Mouse (Mus musculus): ENCODE measurements at regions not wholly inside any gene's neighbourhood (a gene's known extent, or its start where the extent isn't known, plus 50 kb on each side); places are given as distances from the start of the nearest gene placed in this dataset.

DNA sequence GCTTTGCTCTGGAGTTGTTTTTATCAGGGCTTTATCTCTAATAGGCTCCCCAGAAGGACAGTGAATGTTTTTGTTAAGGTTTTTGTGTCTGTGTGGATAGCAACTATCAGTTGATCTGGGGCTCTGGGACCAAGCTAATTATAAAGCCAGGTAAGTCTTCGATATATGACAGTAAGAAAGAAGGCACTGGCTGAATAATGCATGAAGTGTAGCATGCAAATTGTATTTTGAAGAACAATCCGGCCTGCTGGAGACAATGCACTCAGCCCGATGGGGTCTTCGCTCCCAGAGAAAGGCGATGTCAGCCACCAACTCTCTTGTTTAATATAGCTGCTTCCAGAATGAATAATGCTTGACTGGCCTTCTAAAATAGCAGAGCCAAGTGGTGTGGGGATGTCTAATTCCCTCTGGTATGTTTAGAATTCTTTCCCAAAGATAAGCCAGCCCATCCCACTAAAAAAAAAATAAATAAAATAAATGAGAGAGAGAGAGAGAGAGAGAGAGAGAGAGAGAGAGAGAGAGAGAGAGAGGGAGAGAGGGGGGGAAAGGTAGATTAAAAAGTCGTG is 68.6 kb downstream of the Dad1 start:
- no peak for ATAC-seq

DNA sequence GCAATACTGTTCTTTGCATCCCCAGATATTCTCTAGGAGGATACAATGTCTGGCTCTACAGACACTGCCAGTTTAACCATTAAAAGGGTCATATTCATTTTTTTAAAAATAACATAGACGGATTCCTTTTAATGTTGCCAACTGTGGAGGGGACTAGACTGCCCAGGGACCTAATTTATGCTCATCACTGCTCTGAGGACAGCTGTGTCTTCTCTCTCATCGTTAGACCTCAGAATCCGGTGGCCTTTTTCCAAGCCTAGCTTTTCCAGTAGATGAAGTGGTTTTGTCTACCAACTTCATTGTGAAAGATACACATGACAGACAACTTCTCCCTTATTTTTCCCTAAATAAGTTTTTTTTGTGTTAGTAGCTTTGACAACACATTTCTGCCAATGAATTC is 70.0 kb downstream of the Dad1 start:
- no peak for ATAC-seq

DNA sequence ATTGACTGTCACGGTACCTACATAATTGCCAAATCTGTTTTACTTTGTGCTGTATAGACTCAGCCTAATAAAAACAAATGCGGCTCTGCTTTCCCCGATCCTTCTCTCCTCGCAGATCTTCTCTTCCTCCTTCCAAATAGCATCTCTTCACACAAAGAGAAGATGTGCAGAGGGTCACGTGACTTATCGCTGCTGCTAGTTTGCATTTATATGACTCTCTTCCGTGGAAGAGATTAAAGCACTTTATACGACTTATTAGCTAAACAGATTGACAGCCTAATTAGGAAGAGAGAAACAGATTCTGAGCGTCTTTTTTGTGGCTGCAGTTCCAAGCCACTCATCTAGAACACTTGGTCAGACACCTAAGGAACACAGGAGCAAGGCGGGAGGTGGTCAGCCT is 71.1 kb downstream of the Dad1 start:
- ATAC-seq, result no peak

DNA sequence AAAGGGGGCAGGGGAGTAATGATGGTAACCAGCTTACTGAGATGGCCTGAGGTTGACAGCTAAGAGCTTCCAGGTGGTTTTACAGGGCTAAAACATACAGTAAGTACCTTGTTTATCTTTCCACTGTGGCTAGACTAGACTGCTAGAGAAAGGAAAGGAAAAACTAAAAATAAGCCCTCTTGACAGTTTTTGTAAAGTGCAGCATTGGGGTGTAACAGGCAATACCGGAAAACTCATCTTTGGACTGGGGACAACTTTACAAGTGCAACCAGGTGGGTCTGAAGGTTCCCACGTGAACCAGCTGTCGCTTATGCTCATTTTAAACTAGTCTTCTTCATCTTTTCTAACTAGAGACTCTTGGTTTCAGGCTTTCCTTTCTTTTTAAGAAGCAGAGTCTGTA is 72.6 kb downstream of the Dad1 start:
- ATAC-seq, result peak; percentile 21

DNA sequence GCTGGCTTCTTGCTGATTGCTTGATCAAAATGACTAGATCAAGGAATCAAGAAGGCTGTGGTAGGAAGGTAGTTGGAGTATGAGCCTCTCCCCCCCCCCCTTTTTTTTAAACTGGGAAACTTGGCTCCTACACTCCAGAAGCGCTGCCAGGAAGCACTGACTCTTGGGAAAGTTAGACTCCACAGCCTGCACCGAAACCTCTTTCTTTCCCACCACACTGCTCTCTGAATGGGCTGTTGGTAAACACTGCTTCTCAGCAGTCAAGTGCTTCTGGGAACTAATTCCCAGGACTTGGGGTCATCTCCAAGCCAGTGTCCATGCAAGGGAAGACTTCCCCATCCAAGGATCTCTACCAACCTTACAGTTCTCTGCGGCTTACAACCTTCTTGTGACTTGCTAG is 73.2 kb downstream of the Dad1 start:
- ATAC-seq, result no peak

DNA sequence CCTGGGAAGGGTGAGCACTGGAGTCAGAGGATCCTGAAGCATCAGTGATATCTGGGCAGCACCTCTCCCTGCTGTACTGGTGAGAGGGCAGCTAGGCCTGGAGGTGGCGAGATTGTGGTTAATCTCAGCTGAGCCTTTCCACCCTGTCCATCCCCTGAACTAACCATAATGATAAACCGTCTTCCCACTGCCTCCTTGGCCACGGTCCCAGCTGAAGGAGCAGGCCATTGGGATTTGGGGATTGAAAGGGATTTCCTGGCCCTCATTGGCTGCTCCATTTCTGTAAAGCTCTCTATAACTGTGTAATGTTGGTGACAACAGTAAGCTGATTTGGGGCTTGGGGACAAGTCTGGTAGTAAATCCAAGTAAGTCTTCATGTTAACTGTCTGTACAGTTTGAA is 73.6 kb downstream of the Dad1 start:
- ATAC-seq, result no peak

DNA sequence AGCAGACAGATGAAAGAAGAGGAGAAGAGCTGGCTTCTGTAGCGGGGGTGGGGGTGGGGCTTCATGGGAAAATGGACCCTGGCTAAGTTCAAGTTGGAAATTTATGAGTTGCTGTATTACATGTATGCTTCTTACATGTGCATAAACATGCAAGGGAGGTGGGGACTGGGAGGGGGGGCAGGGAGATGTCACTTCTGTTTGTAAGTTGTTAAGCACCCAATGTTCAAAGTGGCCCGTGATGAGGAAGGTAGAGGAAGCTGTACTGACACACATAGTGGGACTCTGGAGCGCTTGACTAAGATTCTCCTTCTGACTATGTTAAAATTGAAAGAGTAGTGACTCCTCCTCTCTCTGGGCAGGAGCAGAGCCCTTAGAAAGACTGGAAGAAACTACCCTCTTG is 75.0 kb downstream of the Dad1 start:
- ATAC-seq, result no peak

DNA sequence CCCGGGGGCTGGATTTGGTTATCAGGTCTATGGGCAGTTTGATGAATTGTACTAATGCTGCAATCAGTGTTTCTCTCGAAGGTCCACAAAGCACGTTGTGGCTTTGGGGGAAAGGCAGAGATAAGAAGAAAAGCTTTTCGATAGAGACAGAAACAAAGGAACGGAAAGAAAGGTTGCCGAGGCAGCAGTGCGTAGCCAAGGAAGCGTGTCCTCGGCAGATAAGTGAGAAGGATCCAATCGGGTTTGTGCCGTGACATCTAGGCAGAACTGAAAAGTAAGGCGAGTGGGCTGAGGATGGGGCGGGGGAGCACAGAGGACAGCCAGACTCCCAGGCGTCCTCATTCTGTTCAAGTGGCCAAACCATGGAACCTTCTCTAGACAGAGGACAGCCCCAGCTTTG is 77.4 kb downstream of the Dad1 start:
- no peak for ATAC-seq

DNA sequence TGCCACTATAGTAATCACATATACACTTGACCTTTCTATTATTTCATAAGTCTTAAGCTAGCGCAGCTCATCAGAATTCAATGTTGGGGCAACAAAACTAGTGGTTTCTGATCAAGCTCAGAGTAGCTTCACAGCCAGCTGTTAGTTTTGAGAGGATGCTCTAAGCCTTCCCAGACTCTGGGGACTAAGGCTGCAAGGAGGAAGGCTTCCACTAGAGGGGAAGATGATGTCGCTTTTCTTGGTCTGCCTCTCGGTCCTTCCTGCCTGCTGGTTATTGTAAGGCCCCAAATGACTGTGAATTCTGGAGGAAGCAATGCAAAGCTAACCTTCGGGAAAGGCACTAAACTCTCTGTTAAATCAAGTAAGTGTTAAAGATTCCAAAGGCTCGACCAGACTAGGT is 78.4 kb downstream of the Dad1 start:
- peak; percentile 22 for ATAC-seq

DNA sequence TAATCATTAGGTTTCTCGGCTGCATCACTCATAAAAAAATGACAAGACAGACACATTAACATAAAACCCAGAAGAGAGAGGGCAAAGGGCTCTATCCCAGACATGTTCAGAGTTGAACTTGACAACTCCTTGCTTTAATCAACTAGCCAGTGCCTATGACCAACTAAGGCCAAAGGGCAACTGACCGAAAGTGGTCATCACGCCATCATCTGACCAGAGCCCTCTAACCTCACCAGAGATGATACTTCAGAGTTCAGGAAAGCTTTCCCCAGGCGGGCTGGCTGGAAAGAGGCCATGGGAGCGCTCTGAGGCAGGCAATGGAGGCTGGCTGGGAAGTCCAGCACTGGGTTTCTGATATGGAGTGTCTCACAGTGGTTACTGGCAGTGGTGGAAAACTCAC is 80.6 kb downstream of the Dad1 start:
- no peak for ATAC-seq

DNA sequence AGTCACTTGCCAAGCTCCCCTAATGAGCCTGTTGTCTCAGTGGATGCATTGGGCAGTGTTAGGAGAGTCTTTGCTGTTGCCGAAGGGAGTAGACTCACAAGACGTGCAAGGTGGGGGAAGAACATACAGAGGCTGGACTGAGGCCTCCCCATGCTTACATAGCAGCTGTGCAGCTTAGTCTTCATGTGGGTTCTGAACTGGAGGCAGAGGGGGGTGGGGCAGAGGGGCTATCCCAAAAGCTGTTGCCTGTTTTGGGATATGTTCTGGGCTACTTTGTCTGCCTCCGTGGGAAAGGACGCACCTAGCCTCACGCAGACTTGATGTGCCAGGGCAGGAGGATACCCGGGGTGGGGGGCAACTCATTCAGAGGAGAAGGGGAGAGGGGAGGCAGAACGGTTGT is 84.7 kb downstream of the Dad1 start:
- no peak for ATAC-seq

DNA sequence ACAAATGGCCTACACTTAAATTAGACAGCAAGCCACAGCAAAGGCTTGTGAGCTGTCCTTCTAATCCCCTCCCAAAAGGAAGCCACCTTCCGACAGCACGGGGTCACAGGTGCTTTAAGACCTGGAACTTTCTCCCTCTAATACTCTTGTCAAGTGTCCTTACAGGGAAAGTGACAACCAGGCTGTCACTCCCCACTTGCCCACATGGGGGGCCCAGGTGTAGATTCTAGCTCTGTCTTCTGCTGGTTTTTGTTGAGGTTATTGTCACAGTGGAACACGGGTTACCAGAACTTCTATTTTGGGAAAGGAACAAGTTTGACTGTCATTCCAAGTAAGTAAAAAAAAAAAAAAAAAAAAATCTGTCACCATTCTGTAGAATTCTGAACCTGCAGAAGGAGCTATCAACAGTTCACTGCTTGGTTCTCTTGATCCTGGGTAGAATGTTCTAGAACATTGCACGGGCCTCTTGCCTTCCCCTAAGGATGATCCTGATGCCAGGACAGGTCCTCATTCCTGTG is 85.4 kb downstream of the Dad1 start:
- ATAC-seq, result no peak

DNA sequence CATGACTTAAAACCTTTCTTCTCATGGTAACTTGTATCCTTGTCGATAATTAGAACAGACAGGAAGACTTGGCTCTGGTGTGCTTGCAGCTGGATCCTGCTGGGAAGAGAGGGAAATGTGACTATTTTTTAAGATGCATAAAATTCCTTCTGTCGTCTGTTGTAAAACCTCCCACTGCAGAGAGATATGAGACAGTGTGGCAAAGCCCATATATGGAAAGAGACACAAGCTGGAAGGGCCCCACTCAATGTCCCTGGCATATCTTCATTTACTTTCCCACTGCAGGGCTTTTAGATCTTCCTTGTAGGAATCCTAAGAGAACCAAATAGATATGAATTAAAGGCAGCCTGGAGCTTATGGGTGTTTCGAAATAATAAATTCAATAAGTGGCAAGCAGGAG is 87.8 kb downstream of the Dad1 start:
- ATAC-seq, result no peak

DNA sequence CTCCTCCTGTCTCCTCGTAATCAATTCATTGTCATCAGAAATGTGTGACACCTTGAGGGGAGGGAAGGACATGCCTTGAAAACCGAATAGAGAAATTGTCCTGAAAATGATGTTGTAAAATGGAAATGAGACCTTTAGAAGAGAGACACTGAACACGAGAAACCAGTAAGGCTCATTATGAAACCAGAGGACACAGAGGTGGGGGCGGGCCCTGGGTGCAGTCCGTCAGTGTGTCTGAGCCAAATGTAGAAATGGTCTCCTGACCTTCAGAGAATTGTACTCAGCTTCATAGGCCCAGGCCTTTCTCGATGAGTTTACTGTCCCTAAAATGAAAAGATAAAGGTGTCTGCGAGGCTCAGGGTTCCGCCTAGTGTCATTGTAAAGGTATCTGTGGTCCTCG is 89.0 kb downstream of the Dad1 start:
- ATAC-seq, result no peak

DNA sequence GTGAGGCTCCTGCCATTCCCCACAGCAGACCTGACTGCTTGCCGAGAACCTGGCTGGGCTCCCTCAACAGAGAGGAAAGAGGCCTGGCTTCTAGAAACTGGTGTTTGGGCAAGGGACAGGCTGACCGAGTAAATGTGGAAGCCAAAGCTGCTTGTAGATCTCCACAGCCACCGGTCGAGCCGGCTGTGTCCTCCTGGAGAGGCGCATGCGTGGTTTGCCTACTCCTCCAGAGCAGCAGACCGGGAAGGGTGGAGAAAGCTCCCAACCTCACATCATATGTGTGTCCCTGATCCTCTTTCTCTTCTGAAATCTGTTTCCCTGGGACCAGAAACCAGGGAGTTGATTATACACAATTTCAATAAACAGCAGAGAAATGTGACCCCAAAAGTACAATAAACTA is 92.0 kb downstream of the Dad1 start:
- no peak for ATAC-seq

DNA sequence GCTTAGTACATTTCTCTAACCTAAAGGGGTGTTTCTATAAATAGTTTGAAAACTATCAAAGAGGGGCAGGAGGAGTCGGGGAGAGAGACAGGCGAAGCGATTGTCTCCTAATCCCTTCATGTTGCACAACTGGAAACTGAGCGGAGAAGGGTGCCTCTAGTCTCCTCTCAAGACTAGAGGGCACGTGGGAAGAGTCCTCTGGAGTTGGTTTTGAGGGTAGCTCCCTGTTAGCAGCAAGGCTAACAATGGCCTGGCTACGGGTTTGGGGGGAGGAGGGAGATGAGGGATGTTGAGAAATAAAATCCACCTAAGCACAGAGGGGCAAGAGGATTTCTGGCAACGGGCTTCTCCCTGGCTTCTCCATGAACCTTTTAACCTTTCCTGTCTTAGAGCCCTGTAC is 92.7 kb downstream of the Dad1 start:
- no peak for ATAC-seq

DNA sequence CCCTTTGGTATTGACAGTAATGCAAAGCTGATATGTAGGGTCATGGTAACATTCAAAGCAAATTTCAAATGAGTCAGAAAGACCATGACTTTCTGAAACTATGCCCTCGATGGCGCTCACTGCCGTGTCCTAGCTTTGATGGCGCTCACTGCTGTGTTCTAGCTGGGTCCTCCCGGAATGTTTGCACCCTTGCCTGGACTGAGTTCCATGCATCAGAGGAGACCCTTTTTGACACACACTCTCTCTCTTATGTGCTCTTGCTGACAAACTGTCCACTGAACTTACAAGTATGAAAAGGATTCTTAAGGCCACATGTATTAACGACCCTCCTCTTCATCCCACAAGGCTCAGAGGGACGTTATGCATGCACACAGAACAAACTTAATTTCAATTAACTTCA is 94.1 kb downstream of the Dad1 start:
- no peak for ATAC-seq

DNA sequence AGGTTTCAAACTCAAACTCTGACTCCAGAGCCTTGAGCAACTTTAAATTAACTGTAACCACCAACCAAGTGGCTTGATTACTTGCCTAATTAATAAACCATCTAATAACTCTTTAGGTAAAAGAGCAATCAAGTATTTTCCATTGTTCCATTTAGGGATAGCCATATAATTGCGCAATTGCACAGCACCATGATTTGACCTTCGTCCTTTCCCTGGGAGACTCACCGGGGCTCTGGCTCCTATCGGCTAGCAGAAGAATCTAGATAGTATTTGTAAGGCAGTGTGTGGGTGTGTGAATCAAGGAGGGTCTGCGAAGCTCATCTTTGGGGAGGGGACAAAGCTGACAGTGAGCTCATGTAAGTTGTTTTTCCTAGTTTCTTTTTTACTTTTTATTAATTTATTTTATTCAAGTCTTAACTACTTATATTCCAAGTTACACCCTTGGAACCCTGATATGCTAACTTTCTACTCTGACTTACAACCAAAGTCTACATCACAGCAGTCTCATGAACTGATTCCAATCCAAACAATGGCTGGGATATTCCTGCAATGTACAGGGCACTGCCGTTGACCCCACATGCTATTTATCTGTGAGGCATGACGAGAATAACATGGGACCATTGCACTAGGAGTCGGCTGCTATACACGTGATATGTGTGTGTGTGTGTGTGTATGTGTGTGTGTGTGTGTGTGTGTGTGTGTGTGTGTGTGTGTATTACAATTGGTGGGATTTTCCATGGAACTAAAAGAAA is 95.5 kb downstream of the Dad1 start:
- ATAC-seq, result no peak

DNA sequence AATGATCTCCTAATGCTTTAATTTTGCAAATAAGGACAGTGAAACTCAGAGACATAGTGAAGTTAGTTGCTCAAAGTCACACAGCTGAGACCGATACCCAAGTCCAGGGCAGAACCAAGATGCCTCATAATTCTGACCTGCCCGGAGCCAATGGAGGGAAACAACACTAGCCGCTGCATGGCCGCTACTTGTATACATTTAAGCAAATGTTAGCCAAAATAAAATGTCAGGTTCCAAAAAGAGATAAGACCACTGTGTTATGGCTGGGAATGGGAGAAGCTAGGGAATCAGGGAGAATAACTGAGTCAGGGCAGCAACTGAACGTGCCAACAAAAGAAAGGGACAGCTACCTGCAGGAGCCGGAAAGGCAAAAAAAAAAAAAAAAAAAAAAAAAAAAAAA is 97.4 kb downstream of the Dad1 start:
- no peak for ATAC-seq

DNA sequence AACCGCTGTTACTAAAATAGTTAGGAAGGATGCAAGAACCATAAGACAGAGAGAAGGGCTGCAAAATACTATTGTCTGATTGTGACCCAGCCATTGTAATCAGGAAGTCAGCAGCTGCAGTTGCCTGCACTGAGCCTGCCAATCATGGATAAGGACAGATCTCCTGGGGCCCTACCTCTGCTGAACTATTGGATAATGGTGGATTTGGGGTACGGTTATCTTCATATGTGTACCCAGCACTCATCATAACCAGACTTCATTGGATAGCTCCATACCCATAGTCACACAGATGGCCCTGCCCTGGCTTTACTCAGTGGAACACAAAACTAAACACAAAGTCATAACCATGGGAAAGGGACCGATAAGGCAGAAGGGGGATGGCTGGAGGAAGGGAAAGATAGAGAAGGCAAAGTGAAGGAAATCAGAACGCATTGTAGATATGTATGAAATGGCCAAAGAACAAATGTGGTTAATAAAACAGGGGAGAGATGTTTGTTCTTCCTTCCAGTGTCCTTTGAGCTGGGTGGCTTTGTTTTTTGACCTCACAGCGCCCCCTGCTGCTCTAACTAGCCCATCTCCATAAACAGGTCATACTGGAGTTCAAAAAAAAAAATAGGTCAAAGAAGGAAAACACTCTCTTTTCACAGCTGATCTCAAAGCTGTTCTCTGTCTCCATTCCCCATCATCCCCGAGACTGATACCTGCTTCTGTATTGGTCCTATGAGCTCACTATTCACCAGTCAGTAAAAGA is 101.2 kb downstream of the Dad1 start:
- no peak for ATAC-seq

DNA sequence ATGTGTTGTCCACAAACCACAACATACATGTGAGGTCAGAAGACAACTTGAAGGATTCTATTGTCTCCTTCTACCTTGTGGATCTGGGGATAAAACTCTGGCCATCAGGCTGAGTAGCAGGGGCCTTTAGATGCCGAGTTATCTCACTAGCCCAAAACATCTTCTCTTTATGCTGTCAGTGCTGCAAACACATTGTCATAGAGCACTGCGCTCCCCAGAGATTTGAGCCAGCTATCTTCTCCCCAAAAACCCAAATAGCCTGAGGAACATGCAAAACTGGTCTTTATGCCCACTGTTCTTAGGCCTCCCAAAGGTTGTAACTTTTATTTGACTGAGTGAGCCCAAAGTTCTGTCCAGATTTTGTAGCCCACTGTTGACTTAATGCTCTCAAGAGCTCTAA is 102.0 kb downstream of the Dad1 start:
- ATAC-seq, result no peak

DNA sequence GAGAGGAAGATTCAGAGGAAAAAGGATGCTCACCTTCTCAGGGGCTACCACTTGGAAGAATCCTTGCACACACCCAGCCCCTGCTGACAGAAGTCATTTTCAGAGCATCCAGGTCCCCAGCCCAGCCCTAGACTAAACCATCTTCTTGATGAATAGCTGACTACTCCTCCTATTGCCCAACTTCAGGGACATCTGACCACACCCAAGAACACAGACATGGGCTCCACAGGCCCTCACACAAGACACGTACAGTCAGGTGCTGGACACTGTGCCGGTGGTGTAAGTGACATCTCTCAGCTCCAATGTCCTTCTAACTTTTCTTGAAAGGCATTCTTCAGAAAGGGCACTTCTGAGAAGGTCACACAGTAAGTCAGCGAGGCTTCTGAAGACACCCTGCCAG is 102.6 kb downstream of the Dad1 start:
- no peak for ATAC-seq

DNA sequence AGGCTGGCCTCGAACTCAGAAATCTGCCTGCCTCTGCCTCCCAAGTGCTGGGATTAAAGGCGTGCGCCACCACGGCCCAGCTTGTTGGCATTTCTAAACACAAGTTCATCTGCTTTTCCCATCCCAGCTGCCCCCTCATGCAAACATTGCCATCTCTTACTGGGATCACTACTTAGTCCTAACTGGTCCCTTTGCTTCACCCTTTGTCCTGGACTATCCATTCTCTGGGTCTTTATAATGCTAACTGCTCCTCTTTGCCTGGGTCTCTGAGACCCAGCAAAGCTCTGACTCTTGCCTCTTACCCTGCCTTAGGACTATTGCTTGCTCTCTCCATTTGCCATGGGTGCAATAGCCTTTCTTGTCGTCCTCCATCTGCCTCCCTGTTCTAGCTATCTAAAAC is 103.7 kb downstream of the Dad1 start:
- no peak for ATAC-seq

DNA sequence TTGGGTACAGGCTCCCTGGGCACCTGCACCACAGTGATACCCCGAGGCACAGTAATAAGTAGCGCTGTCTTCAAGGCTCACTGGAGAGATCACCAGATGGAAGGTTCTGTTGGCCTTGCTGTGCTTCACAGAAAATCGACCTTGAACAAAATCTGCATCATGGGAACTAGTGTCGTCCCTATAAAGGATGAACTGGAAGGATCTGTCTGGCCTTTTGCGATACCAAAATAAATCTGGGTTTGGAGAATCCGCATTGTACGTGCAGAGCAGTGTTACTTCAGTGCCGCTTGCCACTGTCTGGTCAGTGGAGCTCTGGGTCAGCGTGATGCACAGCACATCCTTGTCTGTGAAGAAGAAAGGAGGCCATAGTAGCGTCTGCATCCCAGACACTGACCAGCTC is 105.3 kb downstream of the Dad1 start:
- ATAC-seq, result no peak
